Mouse (Mus musculus) ES-E14 (cell line): ENCODE measurements around the gene Itpa. TPM values are rescaled to one million over a fixed set of nuclear protein-coding genes. Genes with fewer than 3 reads are reported as not detected.

ENCODE experiments used
- DNase-seq: peaks from one replicate; pipeline ENCODE4 v3.0.0-alpha.2; 2013; ENCODE audit warnings: low read depth, low spot score
- H3K27ac ChIP-seq: 2 replicates; pipeline ENCODE4 v1.5.1; 2012; ENCODE audit warnings: low read depth, mild to moderate bottlenecking, low read length, moderate library complexity, mixed read lengths; ENCODE audit not compliant: poor library complexity, insufficient read depth, severe bottlenecking
- H3K36me3 ChIP-seq: 2 replicates; pipeline ENCODE4 v1.6.1; 2012; ENCODE audit warnings: mild to moderate bottlenecking, low read length, moderate library complexity, mixed read lengths; ENCODE audit not compliant: control insufficient read depth, poor library complexity, insufficient read depth, severe bottlenecking
- H3K4me1 ChIP-seq, 2 experiments: fragments of 150-350 bp in 1 of 2; sonication (generic) in 1 of 2; 2 replicates each; pipeline ENCODE4 v1.6.1; 2012; ENCODE audit warnings: low read length in 2 of 2, mild to moderate bottlenecking in 1 of 2, mixed read lengths in 1 of 2; ENCODE audit not compliant: control insufficient read depth in 2 of 2, insufficient read depth in 2 of 2, poor library complexity in 1 of 2
- H3K4me3 ChIP-seq, 2 experiments: fragments of 150-350 bp in 1 of 2; sonication (generic) in 1 of 2; 2 replicates each; pipeline ENCODE4 v1.5.1; 2012; ENCODE audit warnings: low read length in 2 of 2, low read depth in 1 of 2, mild to moderate bottlenecking in 1 of 2, mixed read lengths in 1 of 2; ENCODE audit not compliant: insufficient read depth in 1 of 2, poor library complexity in 1 of 2, severe bottlenecking in 1 of 2
- H3K9ac ChIP-seq: 2 replicates; pipeline ENCODE4 v1.6.1; 2012; ENCODE audit warnings: low read depth, mild to moderate bottlenecking, low read length, mixed read lengths; ENCODE audit not compliant: poor library complexity, insufficient read depth, severe bottlenecking
- H3K9me3 ChIP-seq: fragments of 150-350 bp; sonication (generic); 2 replicates; pipeline ENCODE4 v1.6.1; 2012; ENCODE audit warnings: low read depth, mild to moderate bottlenecking, low read length; ENCODE audit not compliant: control insufficient read depth, insufficient read depth
- CHD2 ChIP-seq: IDR thresholded peaks from 2 replicates; pipeline ENCODE4 v1.6.1; 2014; ENCODE audit warnings: mild to moderate bottlenecking, low read depth, low read length, inconsistent platforms
- HCFC1 ChIP-seq: IDR thresholded peaks from 2 replicates; pipeline ENCODE4 v1.6.1; 2012; ENCODE audit warnings: low read length, inconsistent platforms, borderline replicate concordance; ENCODE audit not compliant: insufficient read depth
- MAFK ChIP-seq: IDR thresholded peaks from 2 replicates; pipeline ENCODE4 v1.6.1; 2014; ENCODE audit warnings: mild to moderate bottlenecking, low read depth, low read length, inconsistent platforms; ENCODE audit not compliant: insufficient read depth
- ZC3H11A ChIP-seq: IDR thresholded peaks from 2 replicates; pipeline ENCODE4 v1.6.1; 2012; ENCODE audit warnings: low read depth, mild to moderate bottlenecking, inconsistent platforms, low read length, borderline replicate concordance
- ZNF384 ChIP-seq: IDR thresholded peaks from 2 replicates; pipeline ENCODE4 v1.6.1; 2012; ENCODE audit warnings: low read depth, low read length, inconsistent platforms
- in situ Hi-C, 2 experiments: fragments of 600-800 bp; cut with MboI; formaldehyde crosslinking; loops; one replicate each; pipeline ENCODE4 v1.15.1; 2025; ENCODE audit warnings: low sequenced_read_pairs in 2 of 2, inconsistent platforms in 1 of 2; ENCODE audit not compliant: unreplicated experiment in 2 of 2
- total RNA-seq: library from RNA; depleted of rRNA; stranded (reverse); fragments of 300-350 nt; gene quantifications from 2 replicates; pipeline ENCODE4 v1.2.3, GENCODE M21; 2012

The Itpa gene
- total RNA-seq, 1 experiment, result 83.4 TPM

DNA sequence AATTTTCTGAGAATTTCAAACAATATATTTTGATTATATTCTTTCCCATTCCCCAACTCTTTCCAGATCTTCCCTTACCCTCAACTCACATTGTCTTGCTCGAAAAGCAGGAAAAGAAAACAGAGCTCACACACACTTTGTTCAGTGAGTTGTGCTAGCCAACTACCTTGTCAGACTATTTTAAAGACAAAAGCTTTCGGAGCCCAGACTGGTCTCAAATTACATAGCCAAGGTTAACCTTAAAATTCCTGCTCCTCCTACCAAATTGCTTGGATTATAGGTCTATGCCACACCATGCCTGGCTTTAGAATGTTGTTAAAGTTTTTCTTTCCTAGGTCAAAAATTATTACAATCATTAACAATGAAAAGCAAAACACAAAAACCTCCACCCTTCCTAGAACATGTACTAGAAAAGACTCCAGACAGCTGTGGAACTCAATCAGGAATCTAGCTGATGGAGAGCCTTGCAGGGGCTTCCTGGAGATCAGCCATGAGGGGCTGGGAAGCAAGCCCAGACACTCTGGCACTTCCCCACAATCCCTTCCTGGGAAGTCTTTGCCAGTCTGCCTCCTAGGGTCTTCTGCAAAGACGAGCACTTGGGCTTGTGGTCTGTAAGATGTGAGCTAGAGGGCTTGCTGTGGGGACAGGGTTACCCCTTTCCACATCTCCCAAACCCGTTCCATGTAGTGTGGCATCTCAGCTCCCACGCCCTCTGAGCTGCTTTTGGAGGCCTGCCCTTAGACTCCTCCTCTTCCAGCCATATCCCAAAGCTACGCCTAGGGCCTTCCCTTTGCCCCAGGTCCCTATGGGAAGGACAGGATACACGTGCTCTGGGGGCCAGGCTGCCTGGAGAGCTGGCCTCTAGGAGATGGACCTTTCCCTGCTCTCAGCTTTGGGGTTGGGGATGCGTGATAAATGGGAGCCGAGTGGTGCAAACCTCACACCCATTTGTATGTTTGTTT, 36.9 kb downstream of the Itpa start:
- Histone ChIP-seq H3K9ac (no peak overlapping the region; the same call in 1 of the 2 replicates), H3K4me3 (no peak overlapping the region), H3K9me3 (no peaks in the 10 kb centered on the region), H3K36me3 (no peaks in the 10 kb centered on the region; the same call in 1 of the 2 replicates), H3K27ac (peak overlapping the region; percentile 28; the same call in 1 of the 2 replicates), H3K4me1 (peaks cover 5 to 17% of the 10 kb centered on the region in 2 experiments; a peak in 3 of 4 replicates)
- TF ChIP-seq HCFC1 (no peak), CHD2 (no peak), ZNF384 (no peak), ZC3H11A (no peak), MAFK (no peak)
- DNase-seq, result no peak
- in situ Hi-C loops, result no loop called here

DNA sequence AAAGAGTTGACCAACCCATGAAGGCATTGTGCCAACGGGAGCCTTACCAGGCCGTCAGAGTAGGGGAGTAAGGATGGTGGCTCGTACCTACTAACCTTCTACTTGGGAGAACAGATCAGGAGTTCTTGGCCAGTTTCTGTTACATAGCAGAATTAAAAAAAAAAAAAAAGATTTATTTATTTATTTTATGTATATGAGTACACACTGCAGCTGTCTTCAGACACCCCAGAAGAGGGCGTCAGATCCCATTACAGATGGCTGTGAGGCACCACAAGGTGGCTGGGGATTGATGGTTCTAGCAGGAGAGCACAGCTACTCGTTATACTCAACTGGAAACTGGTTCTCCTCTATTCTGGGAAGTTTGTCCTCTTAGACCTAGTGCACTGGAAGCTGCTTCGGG, 37.8 kb downstream of the Itpa start:
- DNase-seq, result no peak
- TF ChIP-seq ZNF384 (0 out of 2 replicates have a peak, but pooled peaks have one; percentile 48), MAFK (no peak), HCFC1 (no peak), ZC3H11A (no peak)
- Histone ChIP-seq H3K4me1 (peaks cover 5 to 17% of the 10 kb centered on the region in 2 experiments; a peak in 3 of 4 replicates), H3K4me3 (no peak overlapping the region), H3K9me3 (no peaks in the 10 kb centered on the region), H3K9ac (no peak overlapping the region), H3K27ac (no peak overlapping the region), H3K36me3 (no peaks in the 10 kb centered on the region; the same call in 1 of the 2 replicates)
- in situ Hi-C loops, result no loop called here

DNA sequence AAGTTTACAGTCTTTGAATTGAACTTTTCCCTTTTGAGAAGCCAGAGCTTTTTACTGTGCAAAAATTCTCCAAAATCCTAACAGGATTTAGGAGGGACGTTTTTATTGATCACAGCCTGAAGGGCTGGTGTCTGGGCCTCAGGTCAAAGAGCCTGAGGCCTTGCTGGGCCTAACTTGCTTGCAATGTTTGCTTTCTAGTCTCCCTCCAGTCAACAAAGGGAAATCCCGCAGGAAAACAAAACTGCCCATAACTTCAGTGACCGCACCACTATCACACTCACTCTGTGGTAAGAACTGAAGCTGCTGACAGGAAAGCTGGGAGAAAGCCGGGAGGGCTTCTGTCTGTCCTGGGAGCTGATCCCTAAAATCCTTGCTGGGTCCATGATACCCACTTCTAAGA, 39.2 kb downstream of the Itpa start:
- no peak overlapping the region for H3K9ac ChIP-seq
- H3K4me3 ChIP-seq, result no peak overlapping the region
- H3K36me3 ChIP-seq, result no peaks in the 10 kb centered on the region; the same call in 1 of the 2 replicates
- TF ChIP-seq CHD2, result no peak
- no peak for TF ChIP-seq ZNF384
- TF ChIP-seq ZC3H11A, result no peak
- TF ChIP-seq HCFC1, result no peak
- no peak for TF ChIP-seq MAFK
- no peak overlapping the region for H3K27ac ChIP-seq
- no peak for DNase-seq
- in situ Hi-C loops, result no loop called here
- H3K4me1 ChIP-seq, result peaks cover 5 to 17% of the 10 kb centered on the region in 2 experiments; a peak in 3 of 4 replicates
- no peaks in the 10 kb centered on the region for H3K9me3 ChIP-seq

DNA sequence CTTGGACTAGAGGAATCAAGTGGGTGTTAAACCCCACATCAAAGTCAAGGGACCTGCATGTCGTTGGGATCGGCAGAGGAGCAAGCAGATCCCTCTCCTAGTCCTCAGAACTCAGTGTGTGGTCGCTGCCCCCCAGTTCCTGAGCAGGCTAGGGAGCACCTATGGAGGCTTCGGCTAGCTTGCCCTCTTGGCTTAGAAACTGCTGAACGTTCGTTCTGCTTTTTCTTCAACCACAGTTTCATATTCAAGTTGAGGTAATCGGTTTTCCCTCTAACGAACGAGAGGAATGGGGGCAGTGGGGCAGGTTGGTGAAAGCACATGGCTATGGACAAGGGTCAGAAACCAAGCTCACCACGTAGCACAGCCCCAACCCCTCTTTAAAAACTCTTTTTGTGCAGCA, 39.6 kb downstream of the Itpa start:
- in situ Hi-C loops, result no loop called here
- DNase-seq, result no peak
- H3K27ac ChIP-seq, result no peak overlapping the region

More for the DNA sequence above, 39.6 kb downstream of the Itpa start:
- peaks cover 5 to 17% of the 10 kb centered on the region in 2 experiments; a peak in 3 of 4 replicates for H3K4me1 ChIP-seq
- H3K4me3 ChIP-seq, result no peak overlapping the region
- H3K9ac ChIP-seq, result no peak overlapping the region
- TF ChIP-seq ZNF384 (no peak), ZC3H11A (no peak), CHD2 (no peak), HCFC1 (no peak), MAFK (no peak)
- no peaks in the 10 kb centered on the region; the same call in 1 of the 2 replicates for H3K36me3 ChIP-seq
- H3K9me3 ChIP-seq, result no peaks in the 10 kb centered on the region
